Comparison of ENCODE assay signal across 8 mouse cellular contexts in genomic region chr2:84887411-84888271, GRCm38 (mm10). TPM values are rescaled to one million over a fixed set of nuclear protein-coding genes. Genes with fewer than 3 reads are reported as not detected.
A peak's percentile ranks its signal among the peaks of the same experiment; 100 is the strongest.
DNase-seq lines count a peak whose midpoint lies in the region; ATAC-seq lines count a peak whose summit lies in the region.

No protein-coding gene starts in this region.

- peak; percentile 40 for DNase-seq in testis, postnatal 10 days (ENCODE audit: low spot score)
- DNase-seq in testis, postnatal 14 days (ENCODE audit: low spot score) = no peak
- DNase-seq in embryo, embryonic 10 days (ENCODE audit: low spot score) = peak; percentile 49
- DNase-seq in kidney, postnatal 14 days = peak; percentile 51
- DNase-seq in lung, postnatal 4 days = peak; percentile 49 to 56
- DNase-seq in splenic B cell, adult 2 months (ENCODE audit: low read depth, low spot score) = peak; percentile 76
- DNase-seq in gastrocnemius, postnatal 10 days = no peak

- peaks cover 84% of the 10 kb centered on the region for H3K27me3 ChIP-seq in heart, embryonic 15.5 days
- peaks cover 2% of the 10 kb centered on the region for H3K27me3 ChIP-seq in splenic B cell, adult 2 months (ENCODE audit: control insufficient read depth, insufficient read depth, low read length, poor library complexity, severe bottlenecking)

- peak overlapping the region; percentile 64 for H3K4me3 ChIP-seq in heart, embryonic 15.5 days

- no peak overlapping the region for H3K27ac ChIP-seq in heart, embryonic 15.5 days

- H3K4me1 ChIP-seq in heart, embryonic 15.5 days (replicated peaks) = peaks cover 44% of the 10 kb centered on the region

- no peaks in the 10 kb centered on the region for H3K36me3 ChIP-seq in heart, embryonic 15.5 days
- no peaks in the 10 kb centered on the region for H3K36me3 ChIP-seq in splenic B cell, adult 2 months (ENCODE audit: control insufficient read depth, insufficient read depth, low read length, poor library complexity, severe bottlenecking)

- H3K9ac ChIP-seq in heart, embryonic 15.5 days = peak overlapping the region; percentile 47; the same call in 1 of the 2 replicates

- 1% methylated on average over 58 of the region's 58 CpGs for WGBS in heart, embryonic 15.5 days

- peak overlapping the region; percentile 92 for H3K4me2 ChIP-seq in heart, embryonic 15.5 days

- no peaks in the 10 kb centered on the region for H3K9me3 ChIP-seq in heart, embryonic 15.5 days (replicated peaks)

- ATAC-seq in heart, embryonic 15.5 days (replicated peaks; ENCODE audit: insufficient number of reproducible peaks, insufficient read depth, low FRiP score, low read depth) = 0 out of 2 replicates have a peak, but pooled peaks have one; percentile 0

RNA-seq across cellular contexts. Expression of gene Rtn4rl2, which starts 1.1 kb away (rescaled TPM):
- polyA plus RNA-seq in heart, embryonic 15.5 days (2015; fragmentation: Nextera tagmentation; extraction: Ambion mirVana) = 1.9 and 2.1 TPM in 2 replicates
- total RNA-seq in gastrocnemius, postnatal 10 days (2021) = 1 to 10 TPM; 1.0 TPM

RNA-seq across cellular contexts. Expression of gene Slc43a3, which starts 48.7 kb away (rescaled TPM):
- 35.8 and 40.8 TPM in 2 replicates for polyA plus RNA-seq in heart, embryonic 15.5 days (2015; fragmentation: Nextera tagmentation; extraction: Ambion mirVana)
- total RNA-seq in gastrocnemius, postnatal 10 days (2021) = 10 to 100 TPM; 18.9 to 20.0 TPM

RNA-seq across cellular contexts. Expression of gene Slc43a1, which starts 49.0 kb away (rescaled TPM):
- 8.6 and 11.5 TPM in 2 replicates for polyA plus RNA-seq in heart, embryonic 15.5 days (2015; fragmentation: Nextera tagmentation; extraction: Ambion mirVana)
- total RNA-seq in gastrocnemius, postnatal 10 days (2021) = 1 to 10 TPM; 6.4 to 6.7 TPM

Comparison
In these comparisons a context has a peak if more than half of its experiments do, and no peak if none do; other contexts are left out.
1. DNase-seq: peak in testis, postnatal 10 days (single experiment), embryo, embryonic 10 days (single experiment), kidney, postnatal 14 days (single experiment), lung, postnatal 4 days (2 of 2) and splenic B cell, adult 2 months (single experiment); none in testis, postnatal 14 days (single experiment) and gastrocnemius, postnatal 10 days (single experiment).